Mouse (Mus musculus) CH12.LX (cell line): ENCODE data around the gene Akap7. TPM values are rescaled to one million over a fixed set of nuclear protein-coding genes. Genes with fewer than 3 reads are reported as not detected.
A peak's percentile ranks its signal among the peaks of the same experiment; 100 is the strongest.

ENCODE experiments used
- DNase-seq: peaks from one replicate; pipeline ENCODE4 v3.0.0-alpha.2; 2013; ENCODE audit errors: extremely low read depth
- H3K27ac ChIP-seq: 2 replicates; pipeline ENCODE4 v1.5.1; 2012; ENCODE audit warnings: low read depth, mild to moderate bottlenecking, control low read depth, moderate library complexity; ENCODE audit not compliant: insufficient read depth
- H3K27me3 ChIP-seq: replicated peaks from 2 replicates; pipeline ENCODE3; 2012; ENCODE audit warnings: inconsistent platforms
- H3K36me3 ChIP-seq, 2 experiments: replicated peaks in 1 of 2; 2 replicates each; pipeline versions ENCODE3 to v1.6.1; 2012; ENCODE audit warnings: inconsistent platforms in 1 of 2, low read length in 1 of 2, mild to moderate bottlenecking in 1 of 2, mixed read lengths in 1 of 2, moderate library complexity in 1 of 2; ENCODE audit not compliant: control insufficient read depth in 1 of 2, insufficient read depth in 1 of 2
- H3K4me1 ChIP-seq, 2 experiments: 2 replicates each; pipeline ENCODE4 v1.6.1; 2012; ENCODE audit warnings: inconsistent platforms in 1 of 2, moderate library complexity in 1 of 2; ENCODE audit not compliant: insufficient read depth in 2 of 2, control insufficient read depth in 1 of 2
- H3K4me2 ChIP-seq: 2 replicates; pipeline ENCODE4 v1.6.1; 2012; ENCODE audit warnings: low read depth, mild to moderate bottlenecking, control low read depth; ENCODE audit not compliant: poor library complexity, insufficient read depth, severe bottlenecking
- H3K4me3 ChIP-seq, 3 experiments: fragments of 150-350 bp in 1 of 3; sonication (generic) in 1 of 3; replicated peaks in 1 of 3; 2 replicates each; pipeline versions ENCODE3 to v1.5.1; 2011 to 2012; ENCODE audit warnings: low read depth in 2 of 3, low read length in 2 of 3, mild to moderate bottlenecking in 2 of 3, moderate library complexity in 2 of 3, control low read depth in 1 of 3, improper control_type of control experiment in 1 of 3, inconsistent platforms in 1 of 3, mixed read lengths in 1 of 3; ENCODE audit not compliant: poor library complexity in 1 of 3
- H3K79me2 ChIP-seq: replicated peaks from 2 replicates; pipeline ENCODE4 v1.6.1; 2012; ENCODE audit warnings: mild to moderate bottlenecking, moderate library complexity; ENCODE audit not compliant: control insufficient read depth, poor library complexity, insufficient read depth, severe bottlenecking; ENCODE audit errors: extremely low read depth
- H3K9ac ChIP-seq: 2 replicates; pipeline ENCODE4 v1.6.1; 2012; ENCODE audit warnings: low read depth, mild to moderate bottlenecking, control low read depth, moderate library complexity; ENCODE audit not compliant: insufficient read depth
- H3K9me3 ChIP-seq: replicated peaks from 2 replicates; pipeline ENCODE3; 2012; ENCODE audit warnings: low read length, inconsistent platforms, mixed read lengths
- E2F4 ChIP-seq: IDR thresholded peaks from 2 replicates; pipeline ENCODE4 v1.6.1; 2011; ENCODE audit warnings: low read depth, low read length, improper control_type of control experiment; ENCODE audit not compliant: insufficient replicate concordance
- ELF1 ChIP-seq: IDR thresholded peaks from 2 replicates; pipeline ENCODE4 v1.6.1; 2014; ENCODE audit warnings: low read depth, mild to moderate bottlenecking, inconsistent platforms, low read length, improper control_type of control experiment
- IRF4 ChIP-seq: IDR thresholded peaks from 2 replicates; pipeline ENCODE4 v1.6.1; 2014; ENCODE audit warnings: low read depth, mild to moderate bottlenecking, inconsistent platforms, low read length, improper control_type of control experiment
- JUND ChIP-seq: conservative IDR thresholded peaks from 2 replicates; pipeline ENCODE4 v1.6.1; 2011; ENCODE audit warnings: low read depth, low read length, improper control_type of control experiment
- MAX ChIP-seq: IDR thresholded peaks from 2 replicates; pipeline ENCODE4 v1.6.1; 2011; ENCODE audit warnings: low read length, improper control_type of control experiment
- MAZ ChIP-seq: IDR thresholded peaks from 2 replicates; pipeline ENCODE4 v1.6.1; 2012; ENCODE audit warnings: low read depth, mild to moderate bottlenecking, inconsistent platforms, low read length, improper control_type of control experiment, moderate library complexity
- MYC ChIP-seq: IDR thresholded peaks from 2 replicates; pipeline ENCODE4 v1.6.1; 2011; ENCODE audit warnings: low read depth, mild to moderate bottlenecking, improper control_type of control experiment, low read length
- NRF1 ChIP-seq: IDR thresholded peaks from 2 replicates; pipeline ENCODE4 v1.6.1; 2014; ENCODE audit warnings: low read depth, mild to moderate bottlenecking, inconsistent platforms, low read length, improper control_type of control experiment, moderate library complexity
- POLR2A ChIP-seq: IDR thresholded peaks from 2 replicates; pipeline ENCODE4 v1.6.1; 2011; ENCODE audit warnings: low read depth, mild to moderate bottlenecking, improper control_type of control experiment, low read length
- POLR2AphosphoS2 ChIP-seq: IDR thresholded peaks from 2 replicates; pipeline ENCODE4 v1.6.1; 2011; ENCODE audit warnings: low read depth, low read length, improper control_type of control experiment
- RAD21 ChIP-seq: IDR thresholded peaks from 2 replicates; pipeline ENCODE4 v1.6.1; 2011; ENCODE audit warnings: low read depth, mild to moderate bottlenecking, low read length, improper control_type of control experiment, moderate library complexity
- RCOR1 ChIP-seq: conservative IDR thresholded peaks from 2 replicates; pipeline ENCODE4 v1.6.1; 2012; ENCODE audit warnings: low read depth, mild to moderate bottlenecking, inconsistent platforms, low read length, improper control_type of control experiment
- SMC3 ChIP-seq: IDR thresholded peaks from 2 replicates; pipeline ENCODE4 v1.6.1; 2011; ENCODE audit warnings: low read depth, low read length, improper control_type of control experiment
- TCF12 ChIP-seq: IDR thresholded peaks from 2 replicates; pipeline ENCODE4 v1.6.1; 2014; ENCODE audit warnings: low read depth, mild to moderate bottlenecking, inconsistent platforms, low read length, improper control_type of control experiment
- UBTF ChIP-seq: IDR thresholded peaks from 2 replicates; pipeline ENCODE4 v1.6.1; 2012; ENCODE audit warnings: low read depth, mild to moderate bottlenecking, inconsistent platforms, low read length, improper control_type of control experiment, moderate library complexity
- USF2 ChIP-seq: conservative IDR thresholded peaks from 2 replicates; pipeline ENCODE4 v1.6.1; 2011; ENCODE audit warnings: low read depth, low read length, improper control_type of control experiment
- ZC3H11A ChIP-seq: IDR thresholded peaks from 2 replicates; pipeline ENCODE4 v1.6.1; 2012; ENCODE audit warnings: low read depth, mild to moderate bottlenecking, inconsistent platforms, low read length, improper control_type of control experiment
- ZKSCAN1 ChIP-seq: IDR thresholded peaks from 2 replicates; pipeline ENCODE4 v1.6.1; 2012; ENCODE audit warnings: low read depth, inconsistent platforms, low read length, improper control_type of control experiment, borderline replicate concordance
- ZMIZ1 ChIP-seq: IDR thresholded peaks from 2 replicates; pipeline ENCODE4 v1.6.1; 2012; ENCODE audit warnings: low read depth, mild to moderate bottlenecking, inconsistent platforms, low read length, improper control_type of control experiment
- dilution Hi-C: fragments of 300-500 bp; cut with MboI; formaldehyde crosslinking; loops from 2 replicates; pipeline ENCODE4 v1.14.3; 2020; ENCODE audit warnings: low sequenced_read_pairs; ENCODE audit not compliant: extremely low pct_unique_long_range_greater_than_20kb, extremely low pct_ligation_motif_present
- in situ Hi-C: fragments of 300-500 bp; cut with MboI; formaldehyde crosslinking; loops from 3 replicates; pipeline ENCODE4 v1.14.3; 2019; ENCODE audit warnings: low sequenced_read_pairs, low pct_ligation_motif_present, low pct_unique_long_range_greater_than_20kb, mixed read lengths
- polyA plus RNA-seq: library from polyadenylated mRNA; unstranded; fragments of >175 nt; gene quantifications from 2 replicates; pipeline ENCODE4 v1.2.1, GENCODE M21; 2012; ENCODE audit warnings: low read depth; ENCODE audit not compliant: insufficient read length
- total RNA-seq, 2 experiments: library from RNA; depleted of rRNA; stranded (reverse); fragments of 300-350 nt in 1 of 2; fragments of >200 nt in 1 of 2; gene quantifications; 2 replicates each; pipeline ENCODE4 v1.2.3; 2012 to 2014

The Akap7 gene
- total and polyA plus RNA-seq, 3 experiments: 6.2 to 12.1 (median 7.1) TPM

- Histone ChIP-seq H3K4me1 (peaks cover 3 to 25% of the 10 kb centered on the region in 2 experiments; a peak in 3 of 4 replicates), H3K27ac (no peak overlapping the region), H3K27me3 (no peaks in the 10 kb centered on the region), H3K9me3 (no peaks in the 10 kb centered on the region), H3K4me3 (no peak overlapping the region), H3K79me2 (no peaks in the 10 kb centered on the region; the same call in 1 of the 2 replicates), H3K36me3 (peaks cover 0 to 5% of the 10 kb centered on the region in 2 experiments), H3K4me2 (no peak overlapping the region), H3K9ac (no peak overlapping the region)
- DNase-seq: peak; percentile 29
- dilution Hi-C loops (no loop called here), in situ Hi-C loops (loop anchor here (5.0 kb wide), 1 partner anchor 123 kb away; no protein-coding TSS in a partner anchor)
- TF ChIP-seq ZMIZ1: no peak
- TF ChIP-seq ELF1: no peak
- TF ChIP-seq E2F4: no peak
- TF ChIP-seq IRF4: no peak
- TF ChIP-seq SMC3: no peak
- TF ChIP-seq JUND: no peak
- TF ChIP-seq RAD21: no peak
- no peak for TF ChIP-seq ZC3H11A
- TF ChIP-seq NRF1: no peak
- no peak for TF ChIP-seq RCOR1
- no peak for TF ChIP-seq MAZ
- no peak for TF ChIP-seq MAX
- TF ChIP-seq TCF12: no peak
- no peak for TF ChIP-seq MYC
- TF ChIP-seq UBTF: no peak
- TF ChIP-seq ZKSCAN1: no peak
- TF ChIP-seq POLR2AphosphoS2: no peak
- TF ChIP-seq USF2: no peak
Measured at GRCm38 (mm10) chr10:25279406-25279805, 28.3 kb downstream of the Akap7 start.

DNA sequence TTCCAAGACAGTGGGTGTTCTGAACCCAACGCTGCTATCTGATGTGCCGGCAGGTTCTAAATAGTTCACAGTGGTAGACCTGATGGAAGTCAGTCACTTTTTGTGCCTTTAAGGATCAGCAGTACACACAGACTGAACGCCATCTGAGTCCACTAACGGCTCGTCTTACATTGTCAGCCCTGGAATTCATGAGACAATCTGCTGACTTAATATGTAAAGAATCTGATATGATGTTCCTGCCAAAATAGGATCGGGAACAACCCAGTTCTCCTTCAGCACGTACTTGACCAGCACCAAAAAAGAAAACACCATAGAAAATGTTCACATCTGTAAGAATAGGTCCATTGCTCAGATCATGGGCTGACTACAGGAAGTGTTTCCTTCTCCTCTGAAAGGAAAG lies 32.2 kb downstream of the Akap7 start:
- peaks cover 0 to 2% of the 10 kb centered on the region in 2 experiments for H3K36me3 ChIP-seq
- dilution Hi-C loops (no loop called here), in situ Hi-C loops (loop anchor here (5.0 kb wide), 1 partner anchor 127 kb away; no protein-coding TSS in a partner anchor)

More for the DNA sequence above, 32.2 kb downstream of the Akap7 start:
- Histone ChIP-seq H3K79me2 (no peaks in the 10 kb centered on the region), H3K9me3 (no peaks in the 10 kb centered on the region), H3K27me3 (no peaks in the 10 kb centered on the region), H3K27ac (no peak overlapping the region), H3K9ac (peak overlapping the region; percentile 67; the same call in 1 of the 2 replicates), H3K4me2 (peak overlapping the region; percentile 73), H3K4me1 (peaks cover 6 to 32% of the 10 kb centered on the region in 2 experiments), H3K4me3 (peak overlapping the region in 1 of 3 experiments; percentile 47)
- no peak for DNase-seq
- TF ChIP-seq POLR2A: no peak
- no peak for TF ChIP-seq USF2
